Mouse (Mus musculus) thymus, postnatal 4 days (tissue): ENCODE data around the gene Tmem199.

ENCODE experiments used
- DNase-seq: peaks from one replicate; pipeline ENCODE4 v3.0.0; 2021

Tmem199 gene

DNA sequence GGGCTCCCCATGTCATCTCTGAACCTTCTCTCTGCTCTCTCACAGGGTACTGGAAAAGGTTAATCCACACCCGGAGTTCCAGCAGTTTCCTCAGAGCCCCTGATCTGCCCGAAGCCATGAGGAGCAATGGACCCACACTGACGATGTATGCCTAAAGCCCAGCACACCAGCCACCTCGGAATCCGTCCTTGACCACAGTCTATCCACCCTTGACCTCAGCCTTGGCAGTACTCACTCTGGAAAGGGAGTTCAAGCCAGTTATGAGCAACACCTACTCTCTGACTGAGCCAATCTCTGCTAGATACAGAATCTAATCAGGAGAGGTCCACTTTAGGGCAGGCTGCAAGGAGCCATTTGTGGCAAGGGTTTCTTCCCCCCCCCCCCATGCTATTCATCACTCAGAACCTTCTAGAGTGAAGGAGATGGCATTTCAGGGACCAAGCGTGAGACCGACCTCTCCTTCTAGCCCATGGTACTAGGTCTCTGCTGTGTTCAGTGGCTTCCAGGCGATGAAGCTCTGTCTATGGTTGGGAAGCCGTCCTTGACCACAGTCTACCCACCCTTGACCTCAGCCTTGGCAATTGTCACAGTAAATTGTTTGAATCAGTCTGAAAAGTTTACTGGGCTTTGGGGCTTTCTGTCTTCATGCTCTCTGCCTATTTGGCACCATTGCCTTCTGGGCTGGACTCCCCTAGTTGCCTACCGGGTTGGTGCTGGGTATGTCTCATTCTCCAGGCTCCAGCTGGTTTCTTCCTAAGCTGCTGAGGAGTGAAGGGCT is 40.5 kb downstream of the Tmem199 start:
- no peak for DNase-seq

DNA sequence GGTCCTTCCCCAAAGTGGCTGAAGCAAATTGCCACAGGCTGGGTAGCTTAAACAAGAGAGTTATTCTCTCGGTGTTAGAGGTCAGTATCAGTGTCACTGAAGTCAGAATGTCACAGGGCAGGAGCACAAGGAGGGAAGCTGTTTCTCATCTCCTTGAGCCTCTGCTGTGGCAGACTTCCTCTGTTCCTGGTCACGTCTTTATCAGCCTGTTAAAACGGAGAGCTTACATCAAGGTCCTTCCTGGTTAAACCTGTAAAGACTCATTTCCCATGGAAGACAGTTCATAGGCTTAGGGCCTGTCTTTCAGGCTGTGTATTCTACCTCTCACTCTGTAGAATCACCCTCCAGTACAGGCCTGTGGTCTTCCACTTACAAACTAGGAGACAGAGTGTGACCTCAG is 44.0 kb downstream of the Tmem199 start:
- DNase-seq: no peak

DNA sequence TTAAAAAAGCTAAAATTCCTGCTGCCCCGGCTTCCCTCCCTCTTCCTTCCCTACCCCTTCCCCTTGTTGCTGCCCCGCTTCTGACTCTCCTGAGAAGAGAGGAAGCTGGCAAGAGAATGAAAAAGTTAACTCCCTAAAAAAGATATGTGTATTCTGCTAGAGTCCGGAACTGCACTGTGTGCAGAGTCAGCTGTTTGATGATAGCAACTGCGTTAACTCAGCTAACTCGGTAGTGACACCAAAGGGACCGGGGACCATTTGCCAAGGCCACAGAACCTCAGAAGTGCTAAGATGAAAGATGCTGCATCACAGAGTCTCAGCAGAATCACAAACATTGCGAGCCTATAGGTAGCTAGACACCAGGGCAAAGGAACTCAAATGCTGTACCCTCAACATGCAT is 44.5 kb downstream of the Tmem199 start:
- no peak for DNase-seq

DNA sequence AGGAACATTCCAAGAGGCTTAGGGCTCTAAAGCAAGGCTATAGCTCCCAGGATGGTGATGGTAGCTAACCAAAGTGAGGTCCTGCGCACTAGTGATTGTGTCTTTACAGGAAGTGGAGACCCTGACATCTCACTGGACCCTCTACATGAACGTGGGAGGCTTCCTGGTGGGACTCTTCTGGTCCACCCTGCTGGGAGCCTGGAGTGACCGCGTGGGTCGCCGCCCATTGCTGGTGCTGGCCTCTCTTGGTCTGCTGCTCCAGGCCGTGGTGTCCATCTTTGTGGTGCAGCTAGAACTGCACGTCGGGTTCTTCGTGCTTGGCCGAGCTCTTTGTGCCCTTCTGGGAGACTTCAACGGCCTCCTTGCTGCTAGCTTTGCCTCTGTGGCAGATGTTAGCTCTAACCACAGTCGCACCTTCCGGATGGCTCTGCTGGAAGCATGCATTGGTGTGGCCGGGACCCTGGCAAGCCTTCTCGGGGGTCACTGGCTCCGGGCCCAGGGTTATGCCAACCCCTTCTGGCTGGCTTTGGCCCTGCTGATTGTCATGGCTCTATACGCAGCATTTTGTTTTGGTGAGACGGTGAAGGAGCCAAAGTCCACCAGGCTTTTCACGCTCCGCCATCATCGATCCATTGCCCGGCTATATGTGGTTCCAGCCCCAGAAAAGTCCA is 45.6 kb downstream of the Tmem199 start:
- DNase-seq: no peak

DNA sequence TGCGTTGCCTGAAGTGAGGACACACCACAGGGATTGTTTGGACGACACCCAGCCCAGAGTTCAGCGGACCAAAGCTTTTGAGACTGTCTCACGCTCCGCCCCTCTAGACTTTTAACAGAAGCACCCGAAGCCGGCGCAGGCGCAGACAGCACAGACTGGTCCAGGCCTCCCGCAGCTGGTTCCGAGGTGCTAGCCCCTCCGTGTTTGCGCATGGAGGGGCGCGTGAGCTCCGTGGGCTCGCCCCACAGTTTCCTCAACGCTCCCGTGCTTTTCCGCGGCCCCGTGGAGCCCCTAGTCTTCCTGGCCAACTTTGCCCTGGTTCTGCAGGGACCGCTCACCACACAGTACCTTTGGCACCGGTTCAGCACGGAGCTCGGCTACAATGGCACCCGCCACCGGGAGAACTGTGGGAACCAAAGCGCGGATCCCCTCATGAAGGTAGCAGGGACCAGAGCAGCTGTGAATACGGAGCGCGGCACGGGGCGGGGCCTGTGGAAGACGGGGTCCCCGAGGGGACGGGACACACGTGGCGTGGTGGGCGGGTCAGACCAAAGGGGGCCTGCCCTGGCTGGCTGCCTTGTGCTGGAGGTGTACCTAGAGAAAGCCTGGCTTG is 46.3 kb downstream of the Tmem199 start, which contains the start of gene Slc46a1:
Gene Slc46a1, plus strand, starts transcription at position 130 of the 613 bp plus-strand sequence.
- DNase-seq: peak; percentile 84

DNA sequence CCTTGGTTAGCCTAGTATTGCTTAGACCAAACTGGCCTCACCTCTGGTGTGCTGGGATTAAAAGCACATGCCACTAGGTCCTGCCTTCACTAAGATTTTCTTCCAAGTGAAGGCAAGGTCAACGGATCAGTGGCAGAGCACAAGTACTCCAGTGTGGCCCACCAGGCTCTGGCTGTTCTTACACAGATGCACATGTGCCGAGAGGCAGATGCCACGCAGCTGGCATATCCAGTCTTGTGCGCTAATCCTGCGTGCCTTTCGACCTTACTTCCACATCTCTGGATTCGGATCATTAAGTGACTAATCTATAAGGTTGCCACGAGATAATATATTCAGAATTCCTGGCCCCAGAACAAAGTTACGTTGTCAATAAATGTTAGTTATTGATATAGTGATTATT is 46.9 kb downstream of the Tmem199 start:
- DNase-seq: no peak

DNA sequence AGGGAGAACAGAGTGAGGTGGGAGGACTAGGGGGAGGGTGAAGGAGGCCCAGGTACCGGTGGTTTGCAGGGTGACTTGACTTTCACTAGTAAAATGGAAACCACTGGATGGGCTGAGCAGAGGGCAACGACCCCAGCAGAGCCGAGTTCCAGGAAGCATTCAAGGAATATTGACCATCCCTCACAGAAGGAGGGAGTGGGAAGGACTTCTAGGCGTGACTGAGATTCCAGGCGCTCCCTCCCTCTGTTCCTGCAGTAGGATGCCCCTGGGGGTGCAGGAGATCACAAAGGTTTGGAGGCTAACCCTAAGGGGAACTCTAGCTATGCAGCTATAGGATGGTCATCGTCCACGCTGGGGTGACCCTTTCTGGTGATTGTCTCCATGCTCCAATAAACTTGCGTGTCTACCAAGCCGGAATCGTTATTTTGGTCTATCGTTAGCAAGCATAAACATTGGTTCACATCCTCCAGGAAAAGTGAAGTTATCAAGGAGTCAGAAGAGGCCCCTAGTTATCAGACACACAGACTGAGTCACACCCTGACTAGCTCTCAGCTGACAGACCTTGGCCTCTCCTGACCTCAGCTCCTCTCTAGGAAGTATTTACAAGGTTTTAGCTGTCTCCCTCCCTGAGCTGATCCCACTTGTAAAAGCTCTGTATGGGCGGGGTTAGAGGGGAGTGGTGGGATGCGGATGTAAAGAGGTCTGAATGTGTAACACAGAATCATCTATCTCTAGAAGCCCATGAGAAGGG is 48.5 kb downstream of the Tmem199 start:
- DNase-seq: no peak

DNA sequence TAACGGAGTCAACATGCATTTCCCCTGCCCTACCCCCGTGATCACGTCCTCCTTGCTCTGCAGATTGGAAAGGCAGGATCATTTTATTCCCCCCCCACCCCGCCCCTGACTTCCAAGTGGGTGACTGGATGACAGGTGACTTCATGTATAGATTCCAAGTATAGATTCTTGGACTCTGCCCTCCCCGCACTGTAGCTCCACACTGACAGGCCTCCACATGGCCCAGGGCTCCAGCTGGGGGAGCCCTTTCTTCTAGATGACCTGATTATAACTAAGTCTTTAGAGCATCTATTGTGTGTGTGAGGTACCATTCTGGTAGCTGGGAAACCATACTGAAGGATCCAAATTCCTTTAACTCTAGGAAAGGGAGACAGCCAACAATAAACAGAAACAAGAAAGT is 49.3 kb downstream of the Tmem199 start:
- DNase-seq: no peak

DNA sequence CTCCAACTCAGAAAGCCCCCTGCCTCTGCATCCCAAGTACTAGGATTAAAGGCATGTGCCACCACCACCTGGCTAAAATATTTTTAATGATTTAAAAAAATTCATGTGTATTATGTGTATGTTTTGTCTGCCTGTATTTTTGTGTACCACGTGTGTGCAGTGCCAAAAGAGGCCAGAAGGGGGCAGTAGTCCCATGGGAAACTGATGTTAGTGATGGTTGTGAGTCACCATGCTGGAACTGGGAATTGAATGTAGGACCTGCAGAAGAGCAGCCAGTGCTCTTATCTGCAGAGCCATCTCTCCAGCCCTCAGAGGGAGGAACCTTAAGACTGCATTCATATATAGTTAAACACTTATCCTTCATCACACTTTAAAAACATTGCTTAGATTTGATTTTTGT is 50.1 kb downstream of the Tmem199 start:
- no peak for DNase-seq

DNA sequence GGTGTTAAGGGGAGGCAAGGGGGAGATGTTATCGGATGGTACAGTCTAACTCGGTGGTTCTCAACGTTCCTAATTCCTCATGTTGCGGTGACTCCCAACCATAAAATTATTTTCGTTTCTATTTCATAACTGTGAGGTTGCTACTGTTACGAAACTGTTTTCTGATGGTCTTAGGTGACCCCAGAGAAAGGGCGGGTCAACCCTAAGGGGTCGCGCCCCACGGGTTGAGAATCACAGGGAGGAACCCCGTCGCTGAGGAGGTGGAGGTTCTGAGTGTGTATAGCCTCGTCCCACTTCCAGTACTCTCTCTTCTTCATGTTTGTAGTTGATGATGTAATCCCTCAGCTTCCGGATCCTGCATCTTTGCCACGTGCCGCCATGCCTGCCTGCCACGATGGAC is 53.2 kb downstream of the Tmem199 start:
- DNase-seq: no peak
